Mouse (Mus musculus) induced T-regulatory cell, adult 2 months (primary cell): ENCODE results near the gene Gm12830.
A peak's percentile ranks its signal among the peaks of the same experiment; 100 is the strongest.

Source experiments
- DNase-seq: peaks from one replicate; pipeline ENCODE4 v3.0.0-alpha.2; 2012; ENCODE audit warnings: low read depth

Gene Gm12830

DNA sequence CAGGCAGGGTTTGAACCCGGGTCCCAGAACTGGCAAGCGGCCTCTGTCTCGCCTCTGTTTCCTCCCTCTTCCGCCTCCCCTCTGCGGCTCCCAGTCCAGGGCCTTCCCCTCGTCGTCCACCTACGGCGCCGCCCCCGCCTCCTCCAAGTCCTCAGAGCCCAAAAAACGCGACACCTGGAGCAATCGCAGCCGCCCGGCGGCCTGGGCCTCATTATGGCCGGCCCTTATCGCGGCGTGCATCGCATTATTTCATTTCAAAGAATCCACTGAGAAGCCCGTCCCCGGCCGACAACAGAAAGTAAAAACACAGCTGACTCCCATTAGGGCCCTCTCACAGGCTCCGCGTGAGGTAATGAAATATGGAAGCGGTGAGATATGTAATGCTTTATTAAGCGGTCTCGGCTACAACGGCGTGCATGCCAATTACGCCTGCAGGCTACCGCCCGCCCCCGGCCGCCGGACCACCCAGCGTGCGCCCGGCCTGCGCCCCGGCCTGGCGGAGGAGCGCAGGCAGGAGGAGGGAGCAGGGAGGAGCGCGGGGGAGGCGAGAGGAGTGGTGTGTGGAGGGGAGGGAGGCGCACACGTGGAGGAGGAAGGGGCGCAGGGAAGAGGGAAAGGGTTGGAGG, at the start of gene Gm12830:
Gm12830 (plus strand) TSS at position 156 of the 626 bp plus-strand sequence.
- DNase-seq, result peak; percentile 1

DNA sequence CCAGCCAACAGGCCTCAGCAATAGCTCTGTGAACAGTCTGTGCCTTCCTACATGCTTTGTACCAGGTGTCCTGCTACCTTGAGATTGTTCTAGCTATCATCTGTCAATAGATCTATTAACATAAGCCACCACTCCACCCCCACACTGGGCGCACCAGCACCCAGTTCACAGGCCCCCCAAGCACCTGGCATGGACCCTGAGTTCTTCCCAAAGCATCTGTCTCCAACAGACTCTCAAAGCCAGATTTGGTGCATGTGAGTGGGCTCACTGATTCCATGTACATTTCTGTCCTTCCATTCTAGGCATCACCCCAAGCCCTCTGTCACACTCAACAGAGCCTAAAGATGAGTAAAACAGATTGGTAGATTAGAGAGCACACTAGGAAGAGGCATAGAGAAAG, 48.2 kb upstream of the Gm12830 start:
- no peak for DNase-seq

DNA sequence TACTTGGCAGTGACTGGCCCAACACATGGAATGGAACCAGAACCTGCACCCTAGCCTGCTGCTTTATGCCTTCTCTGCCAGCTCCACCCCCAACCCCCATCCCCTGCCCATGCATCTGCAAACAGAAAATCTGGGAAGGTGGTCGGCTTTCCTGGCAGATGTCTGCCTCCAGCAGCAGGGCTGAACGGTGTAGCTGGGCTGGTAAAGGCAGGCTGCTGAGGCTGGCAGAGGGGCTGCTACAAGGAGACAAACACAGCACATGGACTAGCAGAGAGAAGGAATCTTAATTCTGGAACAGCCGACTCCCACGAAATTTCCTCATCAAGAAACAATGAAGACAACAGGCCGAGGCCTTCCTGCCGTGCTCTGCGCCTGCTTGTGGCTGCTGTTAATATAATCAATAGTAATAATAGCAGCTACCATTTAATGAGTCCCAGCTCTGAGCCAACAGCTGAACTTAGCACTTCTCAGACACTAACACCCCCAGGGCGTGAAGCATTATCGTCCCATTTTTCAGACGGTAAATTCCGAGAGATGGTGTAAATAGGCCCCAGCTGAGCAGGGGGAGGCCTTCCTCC, 43.8 kb upstream of the Gm12830 start:
- DNase-seq, result no peak

DNA sequence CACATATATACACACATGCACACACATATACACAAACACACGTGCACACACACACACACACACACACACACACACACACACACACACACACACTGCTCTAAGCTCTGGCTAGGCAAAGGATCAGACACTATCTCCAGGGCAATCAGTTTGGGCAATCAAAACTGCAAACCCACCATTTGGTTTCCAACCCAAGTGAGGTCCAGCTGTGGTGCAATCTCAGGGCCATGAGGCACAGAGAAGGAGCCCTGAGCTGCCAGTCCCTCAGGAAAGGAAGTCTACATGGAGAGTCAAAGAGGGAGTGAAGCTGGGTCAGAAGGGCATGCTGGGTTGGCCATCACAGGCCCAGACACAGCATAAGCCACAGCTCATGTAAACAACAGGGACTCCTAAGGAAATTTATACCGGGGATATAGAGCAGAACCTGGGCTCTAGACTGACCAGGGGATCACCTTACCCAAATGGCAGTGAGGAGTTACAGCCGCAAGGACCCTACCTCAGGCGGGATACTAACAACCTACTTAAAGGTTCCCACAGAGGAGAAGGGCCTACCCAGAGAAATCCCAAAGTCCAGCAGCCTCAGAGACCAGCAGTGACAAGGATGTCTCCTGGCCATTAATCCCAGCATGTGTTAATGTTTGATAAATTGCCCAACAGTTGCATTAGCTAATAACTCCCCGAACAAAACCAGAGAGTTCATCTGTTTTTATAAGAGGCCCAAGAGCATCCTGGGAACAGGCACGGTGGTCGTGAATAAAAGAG, 42.6 kb upstream of the Gm12830 start:
- no peak for DNase-seq

DNA sequence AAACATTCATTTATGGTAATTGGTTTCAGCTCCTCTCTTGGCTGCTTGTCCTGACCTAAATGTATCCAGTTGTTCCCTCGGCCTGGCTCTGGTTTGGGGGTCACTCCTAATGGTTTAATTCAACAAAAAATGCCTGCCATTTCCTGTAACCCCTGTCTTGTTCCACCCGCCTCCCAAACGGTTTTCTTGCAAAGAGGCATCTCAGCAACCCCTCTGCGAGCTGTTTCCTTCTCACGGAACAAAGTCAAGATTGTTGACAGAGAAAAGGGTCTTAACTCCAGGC, 42.1 kb upstream of the Gm12830 start:
- DNase-seq, result no peak

DNA sequence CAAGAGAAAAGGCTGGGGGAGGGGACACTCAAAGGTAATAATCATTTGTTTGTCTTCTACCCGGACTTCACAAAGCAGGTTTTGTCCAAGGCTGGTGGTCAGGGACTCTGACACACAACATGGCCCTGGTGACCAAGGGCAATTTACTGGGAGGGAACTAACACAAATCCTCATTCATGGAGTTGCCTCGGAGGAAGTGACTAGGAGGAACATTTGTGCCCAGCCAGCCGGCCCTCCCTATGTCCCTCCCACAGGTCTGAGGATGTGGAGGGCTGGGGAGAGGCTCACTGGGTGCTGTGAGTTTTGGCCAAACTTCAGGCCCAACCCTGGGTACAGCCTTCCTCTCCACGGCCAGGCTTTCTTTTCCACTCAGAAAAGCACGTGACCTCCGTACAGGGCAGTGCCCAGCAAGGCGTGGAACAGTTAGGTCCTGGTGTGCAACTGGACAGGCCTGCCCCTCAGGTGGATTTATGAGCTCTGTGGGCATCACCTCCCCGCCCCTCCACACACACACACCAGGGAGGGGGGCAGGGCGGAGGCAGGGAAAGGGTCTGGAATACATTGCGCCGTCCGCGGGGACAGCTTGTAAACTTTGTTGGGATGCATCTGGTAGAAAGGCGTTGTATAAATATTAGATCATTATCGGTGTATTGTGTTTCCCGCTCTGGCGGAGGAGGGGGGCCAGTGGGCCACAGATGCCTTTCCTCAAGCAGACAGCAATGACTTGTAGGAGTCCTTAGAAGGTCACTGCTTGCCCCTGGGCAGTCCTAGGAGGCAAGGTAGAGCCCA, 41.6 kb upstream of the Gm12830 start:
- no peak for DNase-seq

DNA sequence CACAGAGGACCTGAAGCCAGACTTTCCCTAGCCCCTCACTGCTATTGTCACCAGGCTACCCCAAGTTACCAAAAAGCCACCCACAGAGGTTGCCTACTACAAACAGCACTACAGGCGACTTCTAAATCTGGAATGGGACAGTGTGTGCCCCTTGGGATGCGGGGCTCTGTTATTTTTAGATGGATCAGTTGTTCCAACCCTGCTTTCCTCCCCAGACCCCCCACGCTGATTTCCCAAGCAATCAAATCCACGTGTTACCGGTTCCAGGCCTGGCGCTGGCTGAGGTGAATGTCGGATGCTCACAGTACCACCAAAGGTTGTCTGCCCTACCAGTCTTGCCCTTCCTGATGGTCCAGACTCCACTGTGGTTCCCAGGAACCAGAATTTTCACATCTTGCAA, 38.7 kb upstream of the Gm12830 start:
- DNase-seq, result no peak

DNA sequence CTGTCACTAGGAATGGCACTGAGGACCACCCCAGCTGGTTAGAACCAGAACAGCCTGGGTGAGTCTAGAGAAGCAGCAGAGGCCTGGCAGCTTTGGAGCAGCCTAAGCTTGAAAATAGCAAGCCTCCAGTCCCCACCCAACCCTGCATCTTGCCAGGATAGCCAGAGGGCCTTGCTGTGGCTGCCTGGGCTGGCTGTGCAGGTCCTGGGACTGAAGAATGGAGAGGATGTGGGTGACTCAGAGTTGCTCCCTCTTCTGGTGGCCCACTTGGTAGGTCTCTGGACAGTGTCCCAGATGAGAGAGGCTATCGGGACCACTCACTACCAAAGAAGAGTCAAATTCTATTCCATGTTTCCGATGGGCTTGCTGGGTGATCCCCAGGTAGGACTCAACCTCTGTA, 36.8 kb upstream of the Gm12830 start:
- no peak for DNase-seq

DNA sequence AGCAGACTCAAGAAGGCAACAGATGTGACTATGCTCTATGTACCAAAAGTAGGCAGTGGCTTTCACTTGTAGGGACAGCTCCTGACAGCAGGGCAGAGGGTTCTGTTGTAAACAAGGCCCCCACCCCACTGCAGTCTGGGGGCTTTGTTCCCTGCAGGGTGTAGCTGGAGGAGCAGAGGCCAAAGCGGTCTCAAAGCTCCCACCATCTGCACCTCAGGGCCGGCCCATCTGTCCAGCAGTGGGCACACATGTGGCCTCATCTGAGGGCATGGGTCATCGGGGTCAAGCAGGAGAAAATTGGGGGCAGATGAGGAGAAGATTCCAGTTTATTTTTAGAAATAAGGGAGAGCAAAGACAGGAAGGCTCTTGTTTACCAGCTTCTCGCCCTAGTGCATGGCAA, 32.7 kb upstream of the Gm12830 start:
- DNase-seq, result no peak

DNA sequence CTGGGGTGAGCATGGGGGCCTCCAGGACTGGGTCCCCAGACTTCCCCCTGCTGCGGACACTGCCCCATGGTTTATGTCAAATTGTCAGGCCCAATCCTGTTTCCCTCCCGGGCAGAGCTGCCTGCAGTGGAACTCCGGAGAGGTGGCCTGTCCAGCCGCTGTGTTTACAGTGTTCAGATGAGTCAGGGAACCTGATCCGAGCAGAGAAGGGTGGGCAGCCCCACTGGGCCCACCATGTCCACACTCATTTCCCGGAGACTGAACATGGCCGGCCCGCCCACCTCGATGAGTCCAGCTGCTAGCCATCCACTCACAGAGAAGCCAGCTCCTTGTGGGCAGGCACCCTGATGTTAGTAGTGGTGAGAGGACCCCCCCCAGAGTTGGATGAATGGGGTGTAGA, 29.9 kb upstream of the Gm12830 start:
- no peak for DNase-seq

DNA sequence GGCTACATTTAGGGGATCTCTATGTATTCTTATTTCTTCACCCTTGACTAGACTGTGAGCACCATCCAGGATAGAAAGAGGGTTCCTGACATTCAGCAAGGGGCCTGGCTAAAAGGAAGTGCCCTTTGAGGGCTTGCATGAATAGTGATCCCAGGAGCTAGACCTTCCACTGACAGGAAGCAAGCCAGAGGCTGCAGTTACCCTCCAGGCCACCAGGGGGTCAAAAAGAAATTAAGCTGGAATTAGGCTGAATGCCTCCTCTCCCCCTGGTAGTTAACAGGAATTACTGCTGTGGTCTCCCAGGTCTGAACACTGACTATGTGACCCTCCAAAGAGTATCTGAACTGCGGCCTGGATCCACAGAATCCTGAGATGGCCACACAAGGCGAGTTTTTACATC, 27.7 kb upstream of the Gm12830 start:
- DNase-seq, result peak; percentile 29

DNA sequence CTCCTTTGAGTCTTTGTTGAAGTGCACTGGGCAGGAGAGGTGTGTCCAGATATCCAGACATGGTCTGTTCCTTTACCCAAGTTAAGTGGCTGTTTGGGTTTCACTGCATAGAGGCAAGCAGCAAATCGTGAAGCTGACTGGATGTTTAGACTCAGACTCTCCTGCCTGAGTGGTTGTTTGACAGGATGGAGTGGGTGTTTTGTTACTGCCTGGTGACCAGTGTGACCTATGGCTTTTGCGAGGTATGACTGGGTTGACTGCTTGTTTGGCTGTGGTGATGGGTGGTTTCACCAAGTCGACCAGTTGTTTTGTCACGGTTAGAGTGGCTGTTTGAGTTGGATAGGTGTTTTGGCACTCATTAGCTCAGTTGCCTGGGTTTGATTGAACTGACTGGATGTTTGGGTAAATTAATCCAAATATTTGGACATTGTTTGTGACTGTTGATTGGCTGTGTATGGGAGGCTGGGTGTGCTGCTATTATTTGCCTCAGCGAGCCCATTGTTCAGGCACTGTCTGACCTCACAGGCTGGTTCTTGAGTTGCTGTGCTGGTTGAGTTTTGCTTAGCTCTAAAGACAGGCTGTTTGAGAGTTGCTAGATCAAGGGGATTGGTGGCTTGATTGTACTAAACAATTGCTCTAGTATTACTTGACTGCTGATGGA, 24.1 kb upstream of the Gm12830 start:
- no peak for DNase-seq

DNA sequence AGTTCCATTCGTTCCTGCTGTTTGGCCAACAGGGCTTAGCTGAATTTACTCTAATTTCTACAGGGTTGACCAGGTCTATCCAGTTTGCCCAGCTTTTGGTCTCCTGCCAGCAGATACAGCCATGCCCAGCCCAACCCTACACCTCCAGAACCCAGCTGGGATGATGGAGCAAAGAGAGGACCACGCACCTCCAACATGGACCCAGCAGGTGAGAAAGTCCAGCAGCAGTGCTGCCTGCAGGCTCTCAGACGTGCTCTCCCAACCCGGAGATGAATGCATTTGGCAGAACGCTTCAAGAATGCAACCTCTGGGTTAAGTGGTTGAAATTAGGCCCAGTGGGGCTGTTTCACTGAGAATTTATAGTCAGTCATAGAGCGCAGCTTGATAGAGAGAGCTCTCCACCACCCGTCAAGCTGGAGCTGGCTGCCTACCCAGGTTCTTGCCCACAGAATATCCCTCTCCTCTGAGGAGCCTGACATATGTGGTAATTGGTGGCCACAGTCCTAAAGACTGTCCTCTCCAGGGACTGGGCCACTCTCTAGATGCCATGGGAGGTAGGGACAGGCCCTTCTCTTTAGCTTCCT, 23.4 kb upstream of the Gm12830 start:
- DNase-seq, result no peak

DNA sequence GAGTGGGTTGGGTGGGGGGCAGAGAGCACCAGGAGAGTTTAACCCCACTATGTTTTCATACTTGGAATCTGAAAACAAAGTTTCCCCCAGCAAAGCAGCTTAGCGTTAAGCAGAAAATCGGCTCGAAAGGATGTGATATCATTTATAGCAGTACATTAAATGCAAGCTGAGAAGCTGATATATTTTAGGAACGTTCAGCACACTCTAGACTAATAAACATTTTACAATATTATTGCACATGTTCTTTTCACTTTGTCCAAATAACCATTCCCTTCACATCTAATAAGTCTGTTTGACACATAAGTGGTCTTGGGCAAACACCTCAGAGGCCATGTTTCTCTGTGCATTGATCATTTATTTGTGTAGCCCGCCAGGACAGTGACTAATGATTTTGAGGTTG, 17.4 kb upstream of the Gm12830 start:
- DNase-seq, result no peak

DNA sequence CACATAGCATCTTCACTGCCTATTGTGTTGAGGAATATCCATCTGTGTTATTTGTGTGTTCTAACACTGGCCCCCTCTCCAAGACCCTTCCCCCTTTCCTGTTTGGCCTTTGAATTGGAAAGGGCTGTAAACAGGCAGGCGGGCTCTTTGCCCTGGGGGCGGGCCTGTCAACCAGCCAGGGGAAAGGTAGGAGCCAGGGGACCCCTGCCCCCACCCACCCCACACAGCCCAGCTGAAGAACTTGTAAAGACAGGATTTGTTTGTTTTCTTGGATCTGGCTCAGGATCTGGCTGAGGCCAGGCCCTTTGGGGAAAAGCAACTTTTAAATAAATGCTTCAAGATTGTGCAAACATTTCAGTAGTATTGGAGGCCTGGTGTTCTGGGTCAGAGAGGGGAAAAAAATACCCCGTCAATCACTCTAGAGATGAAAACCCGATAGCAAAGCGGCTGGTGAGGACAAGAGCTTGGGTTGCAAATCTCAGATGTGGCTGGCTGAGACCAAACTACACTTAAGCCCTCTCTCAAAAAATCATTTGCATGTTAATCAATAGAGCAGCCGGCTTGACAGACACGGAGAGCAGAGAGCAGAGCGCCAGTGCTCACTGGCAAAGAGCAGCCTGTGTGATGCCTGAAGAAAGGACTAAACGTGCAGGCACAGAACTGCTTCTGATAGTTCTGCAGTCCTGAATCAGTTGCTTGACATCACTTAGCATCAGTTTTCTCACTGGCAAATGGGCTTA, 2.4 kb upstream of the Gm12830 start:
- no peak for DNase-seq

DNA sequence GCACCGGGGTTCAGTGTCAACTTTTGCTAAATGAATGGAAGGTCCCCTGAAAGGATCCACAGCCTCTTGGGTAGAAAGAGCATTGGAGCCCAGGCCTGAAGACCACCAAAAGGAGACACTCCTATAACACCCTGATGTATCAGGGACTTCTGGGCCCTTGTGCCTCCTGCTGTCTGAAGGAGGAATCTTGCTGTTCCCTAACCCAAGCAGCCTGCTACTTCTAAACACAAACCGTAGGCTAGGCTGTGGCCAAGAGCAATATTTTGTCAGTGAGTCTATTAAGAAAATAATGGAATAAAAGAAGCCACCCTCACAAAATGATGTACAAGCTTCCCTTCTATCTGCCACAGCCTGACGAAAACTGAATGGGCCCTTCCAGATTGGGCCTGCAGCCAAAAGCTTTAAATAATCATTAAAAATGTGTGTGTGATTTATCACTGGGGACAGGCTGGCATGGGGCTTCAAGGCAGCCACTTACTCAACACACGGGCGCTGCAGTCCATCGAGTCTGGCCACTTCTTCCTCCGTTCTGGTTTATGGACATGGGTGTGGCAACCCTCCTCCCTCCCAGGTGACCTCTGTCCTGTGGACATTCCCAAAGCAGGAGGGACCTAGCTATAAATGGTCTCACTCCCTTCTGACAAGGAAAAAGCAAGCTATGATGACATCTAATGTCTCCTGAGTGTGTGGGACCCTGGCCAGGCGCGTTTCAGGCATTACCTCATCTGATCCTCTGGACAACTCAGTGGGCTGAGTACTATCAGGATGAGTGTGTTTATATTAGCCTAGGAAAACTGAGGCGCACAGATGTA, 13.5 kb downstream of the Gm12830 start:
- DNase-seq, result no peak

DNA sequence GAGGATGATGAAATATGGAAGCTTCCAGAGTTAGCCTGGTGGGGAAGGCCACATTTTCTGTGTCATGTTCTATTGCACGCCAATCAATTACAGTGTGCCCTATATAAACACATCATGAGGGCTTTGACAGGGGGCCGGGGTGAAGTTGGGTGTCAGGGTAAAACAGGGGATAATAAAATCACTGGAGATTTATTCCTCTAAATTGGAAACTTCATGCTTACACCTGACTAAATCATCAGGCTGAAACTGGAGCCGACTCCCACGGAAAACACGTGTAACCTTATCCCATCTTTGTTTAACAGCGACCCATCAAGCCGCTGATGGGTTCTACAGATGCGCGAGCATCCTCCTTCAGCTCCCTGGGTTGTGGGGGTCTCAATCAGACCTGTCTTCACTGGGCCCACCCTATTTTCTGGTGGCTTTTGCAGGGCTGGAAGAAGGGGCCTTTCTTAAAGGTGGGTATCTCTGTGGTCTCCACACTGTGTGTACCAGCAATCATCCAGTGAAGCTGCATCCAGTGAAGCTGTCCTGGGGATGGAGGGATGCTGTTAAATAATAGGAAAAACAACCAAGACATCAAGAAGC, 19.9 kb downstream of the Gm12830 start:
- no peak for DNase-seq

DNA sequence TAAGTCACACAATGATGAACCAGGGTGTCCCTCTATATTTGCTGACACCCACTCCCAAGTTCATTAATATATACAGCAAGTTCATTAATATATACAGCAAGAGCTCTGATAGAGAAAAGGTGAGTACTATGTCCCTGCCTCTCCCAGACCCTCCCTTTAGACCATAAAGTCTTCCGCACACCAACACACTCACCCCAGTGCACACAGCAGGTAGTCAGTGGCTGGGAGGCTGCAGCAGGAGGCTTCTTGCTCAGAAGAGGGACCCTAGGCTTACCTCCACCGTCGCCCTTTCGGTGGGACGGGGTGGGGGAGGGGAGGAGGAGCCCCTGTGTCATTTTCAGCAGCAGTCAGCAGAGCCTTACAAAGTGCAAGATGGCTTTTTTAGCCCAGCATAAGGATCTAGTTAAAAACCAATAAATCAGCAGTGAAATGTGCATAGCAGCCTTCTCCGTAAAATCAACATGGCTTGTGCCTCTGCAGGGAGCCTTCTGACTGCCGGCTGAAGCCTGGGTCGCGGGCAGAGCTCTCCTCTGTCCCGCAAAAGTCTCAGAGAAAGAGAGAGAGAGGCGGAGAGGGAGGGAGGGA, 20.9 kb downstream of the Gm12830 start:
- DNase-seq, result no peak

DNA sequence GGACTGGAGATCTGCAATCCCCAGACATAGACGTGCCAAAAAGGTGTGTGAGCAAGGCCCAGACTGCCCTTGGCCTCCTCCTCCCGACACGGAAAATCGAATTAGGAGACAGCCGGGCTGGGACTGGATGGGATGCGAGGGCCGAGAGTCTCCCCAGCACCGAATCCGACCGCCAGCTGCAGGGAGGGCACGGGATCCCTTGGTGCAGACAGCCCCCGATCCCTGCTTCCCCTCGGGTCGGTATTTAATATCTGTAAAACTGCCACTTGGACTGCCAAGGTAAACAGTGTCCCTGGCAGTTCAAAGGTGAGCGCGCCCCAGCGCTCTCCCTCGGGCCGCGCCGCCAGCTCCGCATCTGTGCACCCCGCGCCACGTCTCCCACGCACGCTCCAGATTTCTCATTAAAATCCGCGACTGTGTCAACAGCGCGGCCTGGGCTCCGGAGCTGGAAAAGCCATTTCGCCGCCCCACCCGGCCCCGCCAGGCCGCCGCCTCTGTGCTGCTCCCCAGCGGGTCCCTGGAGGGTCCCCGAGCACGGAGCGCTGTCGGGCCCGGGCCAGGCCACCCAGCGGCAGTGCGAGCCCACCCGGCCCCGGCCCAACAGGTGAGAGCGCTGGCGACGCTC, 21.7 kb downstream of the Gm12830 start:
- no peak for DNase-seq
